Mouse (Mus musculus) myocyte (in vitro differentiated cells): ENCODE data around the gene Akain1. TPM values are rescaled to one million over a fixed set of nuclear protein-coding genes. Genes with fewer than 3 reads are reported as not detected.

Experiments used
- H3K27me3 ChIP-seq: one replicate; pipeline ENCODE4 v1.6.1; 2011; ENCODE audit not compliant: control insufficient read depth, insufficient read depth, insufficient read length
- H3K36me3 ChIP-seq: one replicate; pipeline ENCODE4 v1.6.1; 2011; ENCODE audit not compliant: control insufficient read depth, insufficient read depth
- H3K4me2 ChIP-seq: one replicate; pipeline ENCODE4 v1.6.1; 2011; ENCODE audit warnings: low read depth, control low read depth
- H3K4me3 ChIP-seq: one replicate; pipeline ENCODE4 v1.5.1; 2011; ENCODE audit warnings: mild to moderate bottlenecking, control low read depth, moderate library complexity
- H3K79me2 ChIP-seq: one replicate; pipeline ENCODE4 v1.6.1; 2011; ENCODE audit not compliant: control insufficient read depth, insufficient read depth
- H3ac ChIP-seq: one replicate; pipeline ENCODE4 v1.6.1; 2011; ENCODE audit not compliant: control insufficient read depth, insufficient read length
- CEBPB ChIP-seq: IDR thresholded peaks from 2 replicates; pipeline ENCODE4 v1.6.1; 2011; ENCODE audit warnings: mild to moderate bottlenecking, moderate library complexity; ENCODE audit not compliant: poor library complexity, insufficient read depth, severe bottlenecking
- E2F4 ChIP-seq: IDR thresholded peaks from one replicate; pipeline ENCODE4 v1.6.1; 2011; ENCODE audit warnings: mild to moderate bottlenecking, control low read depth, moderate library complexity; ENCODE audit not compliant: insufficient read depth
- MAX ChIP-seq: IDR thresholded peaks from one replicate; pipeline ENCODE4 v1.6.1; 2011; ENCODE audit warnings: low read depth, mild to moderate bottlenecking, control low read depth
- MYOD1 ChIP-seq, 3 experiments: IDR thresholded peaks; one replicate each; pipeline ENCODE4 v1.6.1; 2011; ENCODE audit warnings: control low read depth in 2 of 3, low read depth in 2 of 3, mild to moderate bottlenecking in 2 of 3, moderate library complexity in 1 of 3; ENCODE audit not compliant: insufficient read length in 2 of 3, control insufficient read depth in 1 of 3
- MYOG ChIP-seq, 3 experiments: IDR thresholded peaks; one replicate each; pipeline ENCODE4 v1.6.1; 2011; ENCODE audit warnings: control low read depth in 2 of 3, low read depth in 2 of 3, mild to moderate bottlenecking in 2 of 3; ENCODE audit not compliant: insufficient read length in 2 of 3, control insufficient read depth in 1 of 3, insufficient read depth in 1 of 3
- POLR2A ChIP-seq: IDR thresholded peaks from one replicate; pipeline ENCODE4 v1.6.1; 2011; ENCODE audit warnings: low read depth, mild to moderate bottlenecking, control low read depth, moderate library complexity; ENCODE audit not compliant: insufficient read length
- POLR2AphosphoS2 ChIP-seq: IDR thresholded peaks from one replicate; pipeline ENCODE4 v1.6.1; 2011; ENCODE audit warnings: low read depth, control low read depth; ENCODE audit not compliant: insufficient read length
- REST ChIP-seq: IDR thresholded peaks from one replicate; pipeline ENCODE4 v1.6.1; 2011; ENCODE audit warnings: mild to moderate bottlenecking, control low read depth, moderate library complexity; ENCODE audit not compliant: insufficient read depth, insufficient read length
- SRF ChIP-seq: IDR thresholded peaks from one replicate; pipeline ENCODE4 v1.6.1; 2011; ENCODE audit warnings: low read depth; ENCODE audit not compliant: control insufficient read depth, insufficient read length
- TCF12 ChIP-seq: IDR thresholded peaks from one replicate; pipeline ENCODE4 v1.6.1; 2011; ENCODE audit warnings: mild to moderate bottlenecking, control low read depth; ENCODE audit not compliant: poor library complexity, insufficient read depth, severe bottlenecking
- TCF3 ChIP-seq: IDR thresholded peaks from one replicate; pipeline ENCODE4 v1.6.1; 2011; ENCODE audit warnings: low read depth, control low read depth; ENCODE audit not compliant: insufficient read length
- USF1 ChIP-seq: IDR thresholded peaks from one replicate; pipeline ENCODE4 v1.6.1; 2011; ENCODE audit warnings: low read depth, mild to moderate bottlenecking, control low read depth, moderate library complexity
- polyA plus RNA-seq: library from polyadenylated mRNA; unstranded; fragments of >200 nt; fragmentation: generic; extraction: Trizol; gene quantifications from one replicate; pipeline ENCODE4 v1.2.1, GENCODE M21; 2012; ENCODE audit warnings: missing spikeins

Akain1 gene
- polyA plus RNA-seq, 1 experiment: not detected

GRCm38 (mm10) chr17:69438486-69438885, 640 bp upstream of the Akain1 start:
- H3K79me2 ChIP-seq: no peaks in the 10 kb centered on the region
- no peaks in the 10 kb centered on the region for H3K36me3 ChIP-seq
- H3ac ChIP-seq: no peak overlapping the region
- TF ChIP-seq TCF12 (no peak), MAX (no peak), POLR2AphosphoS2 (no peak), MYOG (IDR thresholded peaks at IDR 0.05; ENCODE audit: control insufficient read depth in 1 of 3, insufficient read depth in 1 of 3, insufficient read length in 2 of 3, low read depth in 2 of 3) (no peak), USF1 (no peak), E2F4 (no peak), MYOD1 (IDR thresholded peaks at IDR 0.05; ENCODE audit: control insufficient read depth in 1 of 3, insufficient read length in 2 of 3, low read depth in 2 of 3) (no peak), TCF3 (no peak), SRF (no peak), CEBPB (no peak), REST (no peak), POLR2A (no peak)
- no peak overlapping the region for H3K4me2 ChIP-seq
- H3K4me3 ChIP-seq: no peak overlapping the region
- H3K27me3 ChIP-seq: peaks cover 9% of the 10 kb centered on the region

GRCm38 (mm10) chr17:69439571-69440480, 700 bp downstream of the Akain1 start:
- no peak for TF ChIP-seq POLR2AphosphoS2
- H3K79me2 ChIP-seq: no peaks in the 10 kb centered on the region
- no peak overlapping the region for H3K4me3 ChIP-seq
- H3K36me3 ChIP-seq: no peaks in the 10 kb centered on the region
- peaks cover 9% of the 10 kb centered on the region for H3K27me3 ChIP-seq
- H3ac ChIP-seq: no peak overlapping the region
- no peak overlapping the region for H3K4me2 ChIP-seq

- H3K36me3 ChIP-seq: no peaks in the 10 kb centered on the region
- no peak overlapping the region for H3K4me2 ChIP-seq
- peaks cover 9% of the 10 kb centered on the region for H3K27me3 ChIP-seq
- H3ac ChIP-seq: no peak overlapping the region
- H3K4me3 ChIP-seq: no peak overlapping the region
- TF ChIP-seq TCF12 (no peak), POLR2A (no peak), E2F4 (no peak), USF1 (no peak), TCF3 (no peak), SRF (no peak), MAX (no peak), MYOD1 (IDR thresholded peaks at IDR 0.05; ENCODE audit: control insufficient read depth in 1 of 3, insufficient read length in 2 of 3, low read depth in 2 of 3) (no peak), REST (no peak)
- H3K79me2 ChIP-seq: no peaks in the 10 kb centered on the region
Measured at GRCm38 (mm10) chr17:69441041-69441440, 1.9 kb downstream of the Akain1 start.

- no peak overlapping the region for H3ac ChIP-seq
- H3K27me3 ChIP-seq: no peaks in the 10 kb centered on the region
- no peak overlapping the region for H3K4me2 ChIP-seq
- TF ChIP-seq TCF3: no peak
- TF ChIP-seq SRF: no peak
- no peak for TF ChIP-seq MYOD1 (IDR thresholded peaks at IDR 0.05; ENCODE audit: control insufficient read depth in 1 of 3, insufficient read length in 2 of 3, low read depth in 2 of 3)
- no peak for TF ChIP-seq TCF12
- TF ChIP-seq MYOG (IDR thresholded peaks at IDR 0.05; ENCODE audit: control insufficient read depth in 1 of 3, insufficient read depth in 1 of 3, insufficient read length in 2 of 3, low read depth in 2 of 3): no peak
- TF ChIP-seq MAX: no peak
- no peak for TF ChIP-seq POLR2AphosphoS2
- TF ChIP-seq E2F4: no peak
- no peak for TF ChIP-seq CEBPB
- no peak for TF ChIP-seq POLR2A
- no peaks in the 10 kb centered on the region for H3K79me2 ChIP-seq
- H3K4me3 ChIP-seq: no peak overlapping the region
- H3K36me3 ChIP-seq: no peaks in the 10 kb centered on the region
Measured at GRCm38 (mm10) chr17:69448679-69449078, 9.6 kb downstream of the Akain1 start.

- H3K36me3 ChIP-seq: no peaks in the 10 kb centered on the region
- H3ac ChIP-seq: no peak overlapping the region
- H3K4me2 ChIP-seq: no peak overlapping the region
- H3K79me2 ChIP-seq: no peaks in the 10 kb centered on the region
- H3K27me3 ChIP-seq: no peaks in the 10 kb centered on the region
- H3K4me3 ChIP-seq: no peak overlapping the region
- TF ChIP-seq REST (no peak), CEBPB (no peak), MYOG (IDR thresholded peaks at IDR 0.05; ENCODE audit: control insufficient read depth in 1 of 3, insufficient read depth in 1 of 3, insufficient read length in 2 of 3, low read depth in 2 of 3) (no peak), SRF (no peak), E2F4 (no peak), USF1 (no peak), POLR2A (no peak), MYOD1 (IDR thresholded peaks at IDR 0.05; ENCODE audit: control insufficient read depth in 1 of 3, insufficient read length in 2 of 3, low read depth in 2 of 3) (no peak), POLR2AphosphoS2 (no peak), TCF3 (no peak), TCF12 (no peak), MAX (no peak)
Measured at GRCm38 (mm10) chr17:69461680-69462079, 22.6 kb downstream of the Akain1 start.
